Mouse (Mus musculus) CH12.LX (cell line): ENCODE results near the gene Trim75. TPM values are rescaled to one million over a fixed set of nuclear protein-coding genes. Genes with fewer than 3 reads are reported as not detected.

ENCODE experiments used
- DNase-seq: peaks from one replicate; pipeline ENCODE4 v3.0.0-alpha.2; 2013; ENCODE audit errors: extremely low read depth
- H3K27ac ChIP-seq: 2 replicates; pipeline ENCODE4 v1.5.1; 2012; ENCODE audit warnings: low read depth, mild to moderate bottlenecking, control low read depth, moderate library complexity; ENCODE audit not compliant: insufficient read depth
- H3K27me3 ChIP-seq: replicated peaks from 2 replicates; pipeline ENCODE3; 2012; ENCODE audit warnings: inconsistent platforms
- H3K36me3 ChIP-seq, 2 experiments: replicated peaks in 1 of 2; 2 replicates each; pipeline versions ENCODE3 to v1.6.1; 2012; ENCODE audit warnings: inconsistent platforms in 1 of 2, low read length in 1 of 2, mild to moderate bottlenecking in 1 of 2, mixed read lengths in 1 of 2, moderate library complexity in 1 of 2; ENCODE audit not compliant: control insufficient read depth in 1 of 2, insufficient read depth in 1 of 2
- H3K4me1 ChIP-seq, 2 experiments: 2 replicates each; pipeline ENCODE4 v1.6.1; 2012; ENCODE audit warnings: inconsistent platforms in 1 of 2, moderate library complexity in 1 of 2; ENCODE audit not compliant: insufficient read depth in 2 of 2, control insufficient read depth in 1 of 2
- H3K4me2 ChIP-seq: 2 replicates; pipeline ENCODE4 v1.6.1; 2012; ENCODE audit warnings: low read depth, mild to moderate bottlenecking, control low read depth; ENCODE audit not compliant: poor library complexity, insufficient read depth, severe bottlenecking
- H3K4me3 ChIP-seq, 3 experiments: fragments of 150-350 bp in 1 of 3; sonication (generic) in 1 of 3; replicated peaks in 1 of 3; 2 replicates each; pipeline versions ENCODE3 to v1.5.1; 2011 to 2012; ENCODE audit warnings: low read depth in 2 of 3, low read length in 2 of 3, mild to moderate bottlenecking in 2 of 3, moderate library complexity in 2 of 3, control low read depth in 1 of 3, improper control_type of control experiment in 1 of 3, inconsistent platforms in 1 of 3, mixed read lengths in 1 of 3; ENCODE audit not compliant: poor library complexity in 1 of 3
- H3K79me2 ChIP-seq: replicated peaks from 2 replicates; pipeline ENCODE4 v1.6.1; 2012; ENCODE audit warnings: mild to moderate bottlenecking, moderate library complexity; ENCODE audit not compliant: control insufficient read depth, poor library complexity, insufficient read depth, severe bottlenecking; ENCODE audit errors: extremely low read depth
- H3K9ac ChIP-seq: 2 replicates; pipeline ENCODE4 v1.6.1; 2012; ENCODE audit warnings: low read depth, mild to moderate bottlenecking, control low read depth, moderate library complexity; ENCODE audit not compliant: insufficient read depth
- H3K9me3 ChIP-seq: replicated peaks from 2 replicates; pipeline ENCODE3; 2012; ENCODE audit warnings: low read length, inconsistent platforms, mixed read lengths
- BHLHE40 ChIP-seq: IDR thresholded peaks from 2 replicates; pipeline ENCODE4 v1.6.1; 2011; ENCODE audit warnings: mild to moderate bottlenecking, low read depth, low read length, improper control_type of control experiment
- CHD2 ChIP-seq: IDR thresholded peaks from 2 replicates; pipeline ENCODE4 v1.6.1; 2011; ENCODE audit warnings: low read length, improper control_type of control experiment
- CTCF ChIP-seq, 2 experiments: IDR thresholded peaks in 1 of 2; conservative IDR thresholded peaks in 1 of 2; 2 replicates each; pipeline ENCODE4 v1.5.1; 2011 to 2012; ENCODE audit warnings: low read depth in 2 of 2, low read length in 2 of 2, improper control_type of control experiment in 1 of 2, inconsistent platforms in 1 of 2, mild to moderate bottlenecking in 1 of 2, moderate library complexity in 1 of 2
- E2F4 ChIP-seq: IDR thresholded peaks from 2 replicates; pipeline ENCODE4 v1.6.1; 2011; ENCODE audit warnings: low read depth, low read length, improper control_type of control experiment; ENCODE audit not compliant: insufficient replicate concordance
- ETS1 ChIP-seq: conservative IDR thresholded peaks from 2 replicates; pipeline ENCODE4 v1.6.1; 2012; ENCODE audit warnings: low read depth, mild to moderate bottlenecking, inconsistent platforms, low read length, improper control_type of control experiment, moderate library complexity
- HCFC1 ChIP-seq: IDR thresholded peaks from 2 replicates; pipeline ENCODE4 v1.6.1; 2012; ENCODE audit warnings: low read depth, mild to moderate bottlenecking, inconsistent platforms, low read length, improper control_type of control experiment
- IRF4 ChIP-seq: IDR thresholded peaks from 2 replicates; pipeline ENCODE4 v1.6.1; 2014; ENCODE audit warnings: low read depth, mild to moderate bottlenecking, inconsistent platforms, low read length, improper control_type of control experiment
- JUN ChIP-seq: IDR thresholded peaks from 2 replicates; pipeline ENCODE4 v1.6.1; 2011; ENCODE audit warnings: low read depth, mild to moderate bottlenecking, low read length, improper control_type of control experiment, moderate library complexity; ENCODE audit not compliant: insufficient read depth
- JUND ChIP-seq: conservative IDR thresholded peaks from 2 replicates; pipeline ENCODE4 v1.6.1; 2011; ENCODE audit warnings: low read depth, low read length, improper control_type of control experiment
- MAFK ChIP-seq: IDR thresholded peaks from 2 replicates; pipeline ENCODE4 v1.6.1; 2011; ENCODE audit warnings: low read length, improper control_type of control experiment; ENCODE audit not compliant: insufficient replicate concordance
- MAX ChIP-seq: IDR thresholded peaks from 2 replicates; pipeline ENCODE4 v1.6.1; 2011; ENCODE audit warnings: low read length, improper control_type of control experiment
- MAZ ChIP-seq: IDR thresholded peaks from 2 replicates; pipeline ENCODE4 v1.6.1; 2012; ENCODE audit warnings: low read depth, mild to moderate bottlenecking, inconsistent platforms, low read length, improper control_type of control experiment, moderate library complexity
- MEF2A ChIP-seq: IDR thresholded peaks from 2 replicates; pipeline ENCODE4 v1.6.1; 2014; ENCODE audit warnings: low read depth, mild to moderate bottlenecking, inconsistent platforms, low read length, improper control_type of control experiment, borderline replicate concordance
- MXI1 ChIP-seq: IDR thresholded peaks from 2 replicates; pipeline ENCODE4 v1.6.1; 2011; ENCODE audit warnings: mild to moderate bottlenecking, low read depth, low read length, improper control_type of control experiment
- MYC ChIP-seq: IDR thresholded peaks from 2 replicates; pipeline ENCODE4 v1.6.1; 2011; ENCODE audit warnings: low read depth, mild to moderate bottlenecking, improper control_type of control experiment, low read length
- NELFE ChIP-seq: IDR thresholded peaks from 2 replicates; pipeline ENCODE4 v1.6.1; 2011; ENCODE audit warnings: low read depth, low read length, improper control_type of control experiment
- NRF1 ChIP-seq: IDR thresholded peaks from 2 replicates; pipeline ENCODE4 v1.6.1; 2014; ENCODE audit warnings: low read depth, mild to moderate bottlenecking, inconsistent platforms, low read length, improper control_type of control experiment, moderate library complexity
- PAX5 ChIP-seq: IDR thresholded peaks from 2 replicates; pipeline ENCODE4 v1.6.1; 2012; ENCODE audit warnings: low read length, inconsistent platforms, mixed read lengths
- POLR2A ChIP-seq: IDR thresholded peaks from 2 replicates; pipeline ENCODE4 v1.6.1; 2011; ENCODE audit warnings: low read depth, mild to moderate bottlenecking, improper control_type of control experiment, low read length
- POLR2AphosphoS2 ChIP-seq: IDR thresholded peaks from 2 replicates; pipeline ENCODE4 v1.6.1; 2011; ENCODE audit warnings: low read depth, low read length, improper control_type of control experiment
- RAD21 ChIP-seq: IDR thresholded peaks from 2 replicates; pipeline ENCODE4 v1.6.1; 2011; ENCODE audit warnings: low read depth, mild to moderate bottlenecking, low read length, improper control_type of control experiment, moderate library complexity
- RCOR1 ChIP-seq: conservative IDR thresholded peaks from 2 replicates; pipeline ENCODE4 v1.6.1; 2012; ENCODE audit warnings: low read depth, mild to moderate bottlenecking, inconsistent platforms, low read length, improper control_type of control experiment
- SMC3 ChIP-seq: IDR thresholded peaks from 2 replicates; pipeline ENCODE4 v1.6.1; 2011; ENCODE audit warnings: low read depth, low read length, improper control_type of control experiment
- TCF12 ChIP-seq: IDR thresholded peaks from 2 replicates; pipeline ENCODE4 v1.6.1; 2014; ENCODE audit warnings: low read depth, mild to moderate bottlenecking, inconsistent platforms, low read length, improper control_type of control experiment
- UBTF ChIP-seq: IDR thresholded peaks from 2 replicates; pipeline ENCODE4 v1.6.1; 2012; ENCODE audit warnings: low read depth, mild to moderate bottlenecking, inconsistent platforms, low read length, improper control_type of control experiment, moderate library complexity
- USF1 ChIP-seq: IDR thresholded peaks from 2 replicates; pipeline ENCODE4 v1.6.1; 2014; ENCODE audit warnings: low read depth, mild to moderate bottlenecking, inconsistent platforms, low read length, improper control_type of control experiment
- USF2 ChIP-seq: conservative IDR thresholded peaks from 2 replicates; pipeline ENCODE4 v1.6.1; 2011; ENCODE audit warnings: low read depth, low read length, improper control_type of control experiment
- ZKSCAN1 ChIP-seq: IDR thresholded peaks from 2 replicates; pipeline ENCODE4 v1.6.1; 2012; ENCODE audit warnings: low read depth, inconsistent platforms, low read length, improper control_type of control experiment, borderline replicate concordance
- ZMIZ1 ChIP-seq: IDR thresholded peaks from 2 replicates; pipeline ENCODE4 v1.6.1; 2012; ENCODE audit warnings: low read depth, mild to moderate bottlenecking, inconsistent platforms, low read length, improper control_type of control experiment
- ZNF384 ChIP-seq: IDR thresholded peaks from 2 replicates; pipeline ENCODE4 v1.6.1; 2012; ENCODE audit warnings: low read depth, low read length, improper control_type of control experiment, inconsistent platforms
- dilution Hi-C: fragments of 300-500 bp; cut with MboI; formaldehyde crosslinking; loops from 2 replicates; pipeline ENCODE4 v1.14.3; 2020; ENCODE audit warnings: low sequenced_read_pairs; ENCODE audit not compliant: extremely low pct_unique_long_range_greater_than_20kb, extremely low pct_ligation_motif_present
- in situ Hi-C: fragments of 300-500 bp; cut with MboI; formaldehyde crosslinking; loops from 3 replicates; pipeline ENCODE4 v1.14.3; 2019; ENCODE audit warnings: low sequenced_read_pairs, low pct_ligation_motif_present, low pct_unique_long_range_greater_than_20kb, mixed read lengths
- polyA plus RNA-seq: library from polyadenylated mRNA; unstranded; fragments of >175 nt; gene quantifications from 2 replicates; pipeline ENCODE4 v1.2.1, GENCODE M21; 2012; ENCODE audit warnings: low read depth; ENCODE audit not compliant: insufficient read length
- total RNA-seq, 2 experiments: library from RNA; depleted of rRNA; stranded (reverse); fragments of 300-350 nt in 1 of 2; fragments of >200 nt in 1 of 2; gene quantifications; 2 replicates each; pipeline ENCODE4 v1.2.3; 2012 to 2014

Gene Trim75
- total and polyA plus RNA-seq, 3 experiments = not detected

DNA sequence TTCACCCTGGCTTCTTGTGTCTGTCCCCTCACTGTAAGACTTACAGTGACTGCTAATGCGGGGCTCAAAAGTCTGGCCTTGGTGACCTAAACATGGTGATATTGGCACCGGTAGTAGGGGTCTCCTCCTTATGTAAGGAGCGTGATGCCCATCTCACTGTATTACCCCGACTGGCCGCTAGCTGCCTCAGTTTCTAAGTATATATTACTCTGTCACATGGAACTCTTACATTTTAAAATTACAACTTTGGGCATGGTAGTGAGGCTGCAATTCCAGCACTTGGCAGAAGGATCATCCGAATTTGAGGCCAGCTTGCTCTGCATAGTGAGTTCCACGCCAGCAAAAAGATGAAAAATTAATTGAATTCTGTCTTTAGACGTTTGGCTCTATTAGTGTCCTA lies 46.6 kb downstream of the Trim75 start:
- Histone ChIP-seq H3K4me2 (peak overlapping the region; percentile 8; the same call in 1 of the 2 replicates), H3K9ac (no peak overlapping the region), H3K79me2 (no peaks in the 10 kb centered on the region), H3K36me3 (no peaks in the 10 kb centered on the region), H3K4me1 (peaks cover 7 to 12% of the 10 kb centered on the region in 2 experiments), H3K27me3 (no peaks in the 10 kb centered on the region), H3K4me3 (no peak overlapping the region), H3K9me3 (peaks cover 3% of the 10 kb centered on the region), H3K27ac (no peak overlapping the region)
- DNase-seq = no peak
- in situ Hi-C loops (loop anchor here (5.0 to 25.0 kb wide), 3 partner anchors 104 to 324 kb away; partner anchors contain the start of gene Msmo1), dilution Hi-C loops (no loop called here)
- TF ChIP-seq JUN = no peak
- no peak for TF ChIP-seq UBTF
- TF ChIP-seq ZMIZ1 = no peak
- TF ChIP-seq SMC3 = no peak
- TF ChIP-seq ETS1 = no peak
- no peak for TF ChIP-seq TCF12
- TF ChIP-seq MAZ = no peak
- TF ChIP-seq MEF2A = no peak
- TF ChIP-seq MAX = no peak
- no peak for TF ChIP-seq RAD21
- no peak for TF ChIP-seq USF1
- TF ChIP-seq E2F4 = no peak
- TF ChIP-seq POLR2A = no peak
- TF ChIP-seq MYC = no peak

- Histone ChIP-seq H3K4me2 (no peak overlapping the region), H3K36me3 (no peaks in the 10 kb centered on the region), H3K9me3 (no peaks in the 10 kb centered on the region), H3K27ac (no peak overlapping the region), H3K4me1 (peaks cover 0 to 10% of the 10 kb centered on the region in 2 experiments; a peak in 2 of 4 replicates), H3K79me2 (no peaks in the 10 kb centered on the region), H3K4me3 (no peak overlapping the region), H3K9ac (no peak overlapping the region)
- in situ Hi-C loops = loop anchor here (25.0 kb wide), 2 partner anchors 98 to 198 kb away; partner anchors contain the start of gene Msmo1
- dilution Hi-C loops = no loop called here
- DNase-seq = peak; percentile 45
- TF ChIP-seq PAX5 (no peak), HCFC1 (no peak), ETS1 (no peak), ZKSCAN1 (no peak), MAFK (no peak), CHD2 (no peak), NELFE (no peak), RAD21 (no peak), CTCF (conservative IDR thresholded peaks at IDR 0.05 in 1 of 2, IDR thresholded peaks at IDR 0.05 in 1 of 2; ENCODE audit: low read depth in 2 of 2, low read length in 2 of 2) (no peak), NRF1 (no peak), RCOR1 (no peak), E2F4 (no peak), JUND (peak; percentile 39; the same call in 1 of the 2 replicates), USF2 (no peak), MAZ (no peak), IRF4 (0 out of 2 replicates have a peak, but pooled peaks have one; percentile 11), MXI1 (no peak), POLR2A (no peak), POLR2AphosphoS2 (no peak), MEF2A (no peak), JUN (no peak), ZNF384 (peak; percentile 49; the same call in 1 of the 2 replicates), ZMIZ1 (no peak), UBTF (no peak), BHLHE40 (no peak)
- TF ChIP-seq, all 38 proteins: peak for 3
- no peaks in the 10 kb centered on the region for H3K27me3 ChIP-seq
Observed at GRCm38 (mm10) chr8:64934997-64935396, 52.6 kb downstream of the Trim75 start.
